Mouse (Mus musculus) kidney, adult 9 months (tissue): ENCODE measurements around the gene Nup160.

Experiments
- DNase-seq: peaks from one replicate; pipeline ENCODE4 v3.0.0; 2022

Gene Nup160

GRCm38 (mm10) chr2:90677007-90677406 lies at the start of gene Nup160:
Gene Nup160, plus strand, starts transcription at chr2:90677215.
- DNase-seq, result no peak

DNA sequence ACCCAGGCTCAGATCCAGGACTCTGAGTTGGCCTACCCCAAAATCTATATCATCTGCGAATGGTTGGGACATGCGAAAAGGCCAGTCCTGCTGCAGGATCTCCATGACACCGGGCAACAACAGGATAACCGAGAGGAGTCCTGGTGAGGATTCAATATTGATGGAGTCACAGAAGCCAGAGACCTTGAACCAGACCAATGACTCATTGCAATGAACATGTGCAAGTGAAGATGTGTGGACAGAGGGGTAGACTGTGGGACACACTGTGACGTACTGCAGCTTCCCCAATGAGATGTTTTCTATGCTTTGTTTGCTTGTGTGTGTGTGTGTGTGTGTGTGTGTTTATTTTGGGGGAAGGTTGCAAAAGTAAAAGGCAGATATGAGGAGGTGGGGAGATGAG lies 48.8 kb upstream of the Nup160 start:
- no peak for DNase-seq

GRCm38 (mm10) chr2:90629552-90629951 lies 47.5 kb upstream of the Nup160 start:
- DNase-seq, result no peak

DNA sequence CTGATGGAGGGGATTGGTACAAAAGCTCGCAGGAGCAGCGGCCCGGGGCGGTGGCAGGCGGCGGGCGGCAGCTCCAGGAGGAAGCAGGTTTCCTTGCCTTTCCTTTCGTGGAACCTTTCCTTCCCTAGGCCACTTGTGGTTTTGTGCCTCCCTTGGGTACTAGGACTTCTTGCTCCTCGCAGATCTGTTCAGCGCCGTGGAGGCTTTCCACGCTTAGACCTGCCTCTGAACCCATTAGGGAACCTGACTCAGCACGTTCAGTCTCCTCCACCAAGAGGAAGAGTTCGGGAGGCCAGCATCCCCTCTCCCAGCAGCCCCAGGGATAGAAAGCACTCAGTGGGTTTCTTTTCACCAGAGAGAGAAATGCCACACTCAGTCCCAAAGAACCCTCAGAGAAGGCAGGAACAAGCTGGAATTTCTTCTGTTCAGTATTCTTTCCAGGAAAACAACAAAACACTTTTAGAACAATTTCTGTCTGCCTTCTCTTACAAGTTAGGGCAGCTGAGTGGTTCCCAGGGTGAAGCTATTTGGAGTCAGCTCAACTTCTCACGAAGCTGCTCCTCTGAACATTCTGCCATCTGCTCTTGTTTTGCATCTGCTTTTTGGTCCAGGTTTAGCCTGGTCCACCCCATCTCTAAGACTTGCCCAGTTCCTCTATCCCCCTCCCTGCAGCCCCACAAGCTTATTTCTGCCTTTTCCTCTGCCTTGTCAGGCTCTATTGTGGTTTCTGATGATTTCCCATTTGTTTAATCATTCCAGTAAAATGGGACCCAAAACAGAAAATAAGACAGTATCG lies 44.9 kb upstream of the Nup160 start:
- no peak for DNase-seq

DNA sequence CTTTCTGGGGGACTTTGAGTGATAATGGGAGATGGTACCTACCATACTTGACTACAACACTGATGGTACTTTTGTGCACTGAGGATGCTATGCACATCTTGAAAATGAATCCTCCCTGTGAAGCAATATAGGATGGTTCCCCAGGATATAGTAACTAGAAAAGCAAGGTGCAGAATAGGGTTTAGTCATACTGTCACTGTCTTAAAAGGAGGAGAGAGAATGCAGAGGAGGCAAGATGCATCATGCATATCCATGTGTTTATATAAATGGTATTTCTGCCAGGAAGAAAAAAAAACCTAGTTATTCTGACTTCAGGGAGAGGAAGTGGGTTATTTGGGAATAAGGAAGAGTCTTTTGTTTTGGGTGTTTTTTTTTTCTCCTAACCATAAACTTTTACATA lies 42.3 kb upstream of the Nup160 start:
- no peak for DNase-seq

GRCm38 (mm10) chr2:90635085-90635723 lies 41.8 kb upstream of the Nup160 start:
- DNase-seq, result peak; percentile 9

DNA sequence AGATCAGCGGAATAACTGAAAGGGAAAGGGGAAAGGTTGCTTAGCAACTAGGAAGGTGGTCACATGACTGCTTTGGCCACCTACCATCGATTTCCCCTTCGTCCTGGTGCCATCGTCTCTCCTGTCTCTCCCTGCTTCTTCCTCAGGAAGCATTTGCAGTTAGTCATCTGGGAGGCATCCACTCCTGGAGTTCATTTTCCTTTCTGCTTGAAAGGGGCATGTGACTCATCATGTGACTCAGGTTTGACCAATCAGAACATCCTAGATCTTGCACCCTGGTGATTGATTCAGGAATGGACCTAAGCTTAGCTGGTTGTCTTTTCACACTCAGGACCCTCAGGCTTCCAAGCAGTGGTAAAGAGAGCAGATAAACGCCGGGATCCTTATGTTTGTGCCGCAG lies 40.2 kb upstream of the Nup160 start:
- DNase-seq, result no peak

DNA sequence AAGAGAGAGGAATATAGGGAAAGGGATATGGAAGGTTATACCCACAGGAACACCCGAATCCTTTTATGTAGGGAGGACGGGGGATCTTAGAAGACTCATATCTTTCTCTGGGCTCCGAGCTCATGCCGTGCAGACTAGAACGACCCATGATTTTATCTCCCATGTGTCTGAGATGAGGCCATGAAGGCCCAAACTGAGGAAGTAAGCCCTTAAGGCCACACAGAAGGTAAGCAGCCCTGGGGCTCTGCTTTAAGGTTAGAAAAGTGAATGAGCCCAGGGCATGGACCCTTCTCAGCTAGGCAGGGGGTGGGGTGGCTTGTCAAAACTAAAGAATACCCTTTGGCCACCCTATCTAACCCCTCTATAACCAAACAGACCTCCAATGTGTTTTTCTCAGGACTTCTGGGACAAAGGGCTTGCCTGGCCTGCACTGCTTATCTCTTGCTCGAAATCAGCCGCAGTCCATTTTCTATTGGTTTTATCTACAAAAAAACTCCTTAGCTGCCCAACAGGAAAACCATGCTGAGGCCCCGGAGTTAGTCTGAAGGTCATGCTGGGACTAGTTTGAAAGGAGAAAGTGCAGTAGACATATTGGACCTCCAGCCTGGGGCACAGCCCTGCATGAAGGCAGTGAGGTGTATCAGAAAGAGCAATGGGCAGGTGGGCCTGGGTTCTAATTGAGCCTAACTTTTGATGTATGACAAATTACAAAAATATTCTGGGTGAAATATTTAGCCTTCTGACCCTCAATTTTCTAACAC lies 37.8 kb upstream of the Nup160 start:
- DNase-seq, result no peak

- DNase-seq, result peak; percentile 39
Observed at GRCm38 (mm10) chr2:90639747-90640699, 37.0 kb upstream of the Nup160 start.

DNA sequence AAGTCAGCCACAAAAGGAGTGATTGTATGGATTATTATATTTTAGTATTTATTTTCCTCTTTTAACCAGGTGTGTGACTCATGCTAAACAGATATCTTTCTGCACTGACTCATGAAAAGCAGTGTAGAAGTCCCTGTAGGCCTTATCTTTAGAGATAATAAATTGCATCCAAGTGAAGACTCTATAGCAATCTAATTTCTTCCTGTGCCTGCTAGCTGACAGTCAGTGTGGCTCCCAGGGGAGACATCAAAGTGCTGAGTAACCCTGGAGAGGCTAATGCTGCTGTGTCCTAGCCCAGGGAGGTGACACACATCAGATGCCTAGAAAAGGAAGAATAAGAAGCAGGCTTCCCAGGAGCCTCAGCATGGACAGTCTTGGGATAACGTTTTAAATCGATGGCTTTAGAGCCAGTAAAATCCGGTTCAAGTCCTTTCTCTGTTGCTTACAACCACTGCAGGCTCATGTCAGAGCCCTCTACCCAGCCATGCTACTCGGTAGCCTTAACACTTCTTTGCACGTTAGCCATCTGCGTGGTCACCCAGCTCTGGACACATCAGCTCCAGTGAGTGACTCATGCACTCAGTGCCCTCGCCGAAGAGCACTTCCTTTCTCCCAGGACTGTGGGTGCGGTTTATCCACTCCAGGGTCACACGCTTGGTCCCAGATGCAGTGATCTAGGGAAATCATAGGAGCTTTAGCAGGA lies 35.9 kb upstream of the Nup160 start:
- DNase-seq, result no peak

DNA sequence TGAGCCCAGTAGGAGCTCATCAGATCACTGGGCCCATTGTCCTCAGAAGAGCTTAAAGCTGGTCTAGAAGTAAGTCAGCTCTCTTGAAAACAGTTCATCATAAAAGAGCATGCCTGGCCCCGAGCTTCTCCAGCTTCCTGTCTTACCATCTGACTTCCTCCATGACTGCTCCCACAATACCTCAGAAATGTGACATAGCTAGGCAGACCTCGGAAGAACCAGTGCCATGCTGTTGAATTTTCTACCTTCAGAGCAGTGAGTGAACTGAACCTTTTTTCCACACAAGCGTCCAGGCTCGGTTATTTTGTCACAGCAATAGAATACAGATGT lies 35.3 kb upstream of the Nup160 start:
- no peak for DNase-seq

- DNase-seq, result no peak
Observed at GRCm38 (mm10) chr2:90647084-90647483, 29.9 kb upstream of the Nup160 start.

DNA sequence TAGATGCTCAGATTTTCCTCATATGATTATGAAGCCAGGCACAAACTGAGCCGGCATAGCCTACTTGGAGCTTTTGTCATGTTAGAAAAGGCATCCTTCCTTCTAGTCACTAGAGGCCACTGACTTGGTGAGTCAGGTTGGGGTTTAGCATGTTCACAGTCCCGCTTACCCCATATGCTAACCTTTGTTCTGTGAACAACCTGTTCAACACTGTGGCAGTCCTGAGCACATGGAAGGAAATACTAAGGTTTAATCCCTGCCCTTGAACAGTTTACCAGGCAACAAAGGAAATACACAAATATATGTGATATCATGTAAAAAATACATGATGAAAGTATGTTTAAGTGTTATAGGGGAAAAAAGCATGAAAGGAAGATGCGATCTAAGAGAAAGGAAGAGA lies 27.6 kb upstream of the Nup160 start:
- DNase-seq, result no peak

DNA sequence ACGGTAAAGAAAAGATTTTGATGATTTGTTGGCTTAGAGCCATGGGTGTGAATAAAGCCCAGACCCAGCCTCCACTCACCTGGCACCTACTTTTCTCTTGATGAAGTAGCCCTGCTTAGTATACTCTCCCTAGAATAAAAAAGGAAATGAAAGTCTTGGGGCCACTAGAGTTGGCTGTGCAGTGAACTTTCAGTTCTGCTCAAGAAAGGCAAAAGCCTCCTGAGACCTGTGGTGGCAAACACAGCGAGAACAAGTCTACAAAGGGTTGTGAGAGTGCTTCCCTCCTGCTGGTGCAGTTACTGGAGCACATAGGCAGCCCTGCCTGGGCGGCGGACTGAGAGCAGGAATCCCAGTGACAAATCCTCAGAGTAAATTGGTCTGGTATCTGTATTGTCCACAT lies 27.1 kb upstream of the Nup160 start:
- DNase-seq, result no peak

DNA sequence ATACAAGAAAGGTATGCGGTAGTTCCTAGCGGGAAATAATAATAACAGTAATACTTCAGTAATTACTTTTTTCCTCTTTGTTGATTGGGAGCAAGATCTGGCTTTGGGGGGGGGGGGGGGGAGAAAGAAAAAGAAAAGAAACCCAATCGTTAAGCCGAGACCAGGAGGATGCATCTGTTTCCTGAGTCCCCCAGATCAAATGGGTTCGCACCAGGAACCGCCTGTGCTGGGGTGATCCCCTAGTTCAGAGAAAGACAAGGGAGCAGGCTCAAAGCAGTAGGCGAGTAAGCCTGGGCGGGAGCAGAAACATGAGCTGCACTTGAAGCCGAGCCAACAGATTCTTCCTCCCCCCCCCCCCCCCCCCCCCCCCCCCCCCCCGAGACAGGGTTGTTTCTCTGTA lies 24.9 kb upstream of the Nup160 start:
- DNase-seq, result no peak

DNA sequence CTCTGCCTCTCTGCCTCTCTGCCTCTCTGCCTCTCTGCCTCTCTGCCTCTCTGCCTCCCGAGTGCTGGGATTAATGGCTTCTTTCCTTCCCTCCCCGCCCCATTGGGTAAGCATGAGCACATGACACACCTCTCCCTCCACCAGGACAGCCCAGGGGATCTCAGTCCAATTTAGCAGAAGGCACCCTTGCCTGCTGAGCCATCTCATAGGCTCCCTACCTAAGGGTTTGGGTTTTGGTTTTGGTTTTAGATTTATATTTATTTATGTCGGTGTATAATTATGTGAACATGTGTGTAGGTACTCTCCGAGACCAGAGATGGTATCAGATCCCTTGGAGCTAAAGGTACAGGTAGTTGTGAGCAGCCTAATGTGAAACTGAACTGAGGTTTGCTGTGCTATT lies 24.0 kb upstream of the Nup160 start:
- no peak for DNase-seq

DNA sequence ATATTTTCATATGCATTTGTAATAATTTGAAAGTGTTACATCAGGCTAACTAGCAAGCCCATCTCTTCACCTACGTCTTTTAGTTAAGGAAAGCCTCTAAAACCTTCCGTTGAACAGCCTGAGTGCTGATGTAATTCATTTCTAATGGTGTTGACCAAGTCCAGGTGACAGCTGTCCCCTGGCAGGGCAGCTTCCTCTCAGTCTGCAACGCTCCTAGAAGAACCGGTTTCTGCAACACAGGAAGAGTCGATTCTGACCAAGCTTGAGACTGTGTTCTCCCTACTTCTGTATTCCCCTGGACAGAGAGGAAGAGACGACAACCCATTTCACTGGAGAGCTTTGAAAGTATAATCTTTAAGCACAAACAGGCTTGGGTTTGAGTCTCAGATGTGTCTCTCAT lies 21.6 kb upstream of the Nup160 start:
- DNase-seq, result no peak

GRCm38 (mm10) chr2:90658613-90659012 lies 18.4 kb upstream of the Nup160 start:
- DNase-seq, result no peak

DNA sequence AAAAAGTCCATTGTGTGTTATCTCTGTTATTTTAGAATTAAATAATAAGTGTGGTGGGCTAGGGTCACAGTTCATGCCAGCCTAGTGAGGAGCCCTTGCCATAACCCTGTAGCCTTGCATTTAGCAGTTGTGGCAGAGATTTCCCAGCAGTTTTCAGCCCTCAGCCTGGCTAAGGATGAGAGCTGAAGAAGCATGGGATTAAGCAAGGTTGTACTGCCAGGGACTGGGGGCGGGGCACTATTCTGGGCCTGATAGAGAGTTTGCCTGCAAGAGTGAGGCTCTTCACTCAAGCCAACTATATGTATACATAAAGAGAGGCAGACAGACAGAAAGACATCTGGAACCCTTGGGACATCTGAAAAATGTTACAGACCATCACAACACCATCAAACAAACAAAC lies 18.0 kb upstream of the Nup160 start:
- no peak for DNase-seq

GRCm38 (mm10) chr2:90659639-90660038 lies 17.4 kb upstream of the Nup160 start:
- DNase-seq, result no peak

DNA sequence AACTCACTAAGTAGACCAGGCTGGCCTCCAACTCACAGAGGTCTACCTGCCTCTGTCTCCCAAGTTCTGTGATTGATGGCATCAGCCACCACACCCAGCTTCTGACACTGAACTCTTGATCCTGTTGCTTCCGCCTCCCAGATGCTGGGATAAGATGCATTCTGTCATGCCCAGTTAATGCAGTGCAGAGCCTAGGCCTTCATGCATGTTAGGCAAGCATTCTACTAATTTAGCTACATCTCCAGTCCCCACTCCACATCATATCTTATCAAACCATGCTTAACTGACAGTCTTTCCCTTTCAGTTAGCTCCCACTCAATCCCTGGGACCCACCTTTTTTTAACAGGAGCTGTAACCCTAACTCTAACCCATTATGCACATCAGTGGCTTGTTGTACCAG lies 16.1 kb upstream of the Nup160 start:
- DNase-seq, result no peak

DNA sequence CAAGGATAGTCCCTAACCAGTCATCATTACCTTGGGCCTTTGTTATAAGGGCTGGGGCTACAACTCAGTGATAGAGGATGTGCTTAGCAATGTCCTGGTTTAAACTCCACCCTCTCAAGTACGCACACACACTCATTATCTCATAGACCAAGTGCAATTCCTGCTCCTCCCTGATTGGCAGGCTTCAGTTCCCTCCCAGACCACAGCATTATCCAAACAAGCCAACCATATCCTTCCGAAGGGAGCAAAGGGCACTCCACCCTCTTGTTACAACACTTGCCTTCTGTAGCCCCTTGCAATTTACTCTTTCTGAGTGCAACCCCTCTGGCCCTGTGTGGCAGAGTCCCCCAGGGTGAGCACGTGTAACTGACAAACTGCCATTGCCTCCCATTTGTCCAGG lies 15.6 kb upstream of the Nup160 start:
- peak; percentile 32 for DNase-seq
